Mouse (Mus musculus): Measurements from ENCODE around the gene Olfr986. TPM values are rescaled to one million over a fixed set of nuclear protein-coding genes. Genes with fewer than 3 reads are reported as not detected.
A peak's percentile ranks its signal among the peaks of the same experiment; 100 is the strongest.

Olfr986 gene
- polyA plus RNA-seq, 1 experiment from 2014 or later, result not detected

DNA sequence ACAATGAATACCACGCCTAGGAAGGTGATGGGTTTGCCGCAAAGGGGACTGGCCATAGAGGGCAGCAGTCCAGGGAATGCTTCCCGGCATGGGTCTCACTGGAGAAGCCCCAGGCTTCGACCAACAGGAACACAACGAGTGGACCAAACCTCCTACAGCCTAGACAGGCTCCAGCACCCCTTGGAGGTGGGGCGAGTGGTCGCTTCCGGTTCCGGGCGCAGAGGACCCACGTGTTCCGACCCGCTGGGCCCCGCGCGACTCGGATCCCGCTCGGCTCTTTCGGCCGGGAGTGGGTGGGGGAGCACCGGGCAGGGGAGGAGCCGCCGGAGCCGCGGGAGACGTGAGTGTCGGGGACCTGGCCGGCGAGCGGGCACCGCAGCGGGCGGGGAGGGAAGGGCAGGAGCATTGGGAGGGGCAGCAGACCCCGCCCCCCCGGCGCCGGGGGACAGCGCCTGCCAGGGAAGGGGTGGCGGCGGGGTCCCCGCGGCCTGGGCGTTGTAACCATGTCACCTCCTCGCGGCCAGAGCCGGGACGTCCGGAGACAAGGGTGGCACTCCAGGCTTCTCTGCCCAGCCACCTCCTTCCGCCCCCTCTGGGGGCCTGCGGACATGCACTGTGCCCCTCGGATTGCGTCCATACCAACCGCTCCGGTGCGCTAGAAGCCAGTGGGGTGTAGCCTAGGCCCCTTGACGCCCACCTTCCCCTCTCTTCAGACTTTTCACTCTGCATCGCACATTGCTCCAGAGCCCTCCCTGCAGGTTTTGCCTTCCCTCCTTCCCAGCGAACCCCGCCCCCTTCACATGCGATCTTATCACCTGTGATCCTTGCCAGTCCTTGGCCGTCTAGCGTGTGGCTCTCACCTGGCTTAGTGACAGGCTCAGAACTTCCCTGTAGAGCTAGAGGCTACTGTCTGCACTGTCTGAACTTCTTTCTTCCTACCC, 11.6 kb downstream of the Olfr986 start, which contains the start of gene Zfp202:
TSS of gene Zfp202 (plus strand) at position 219 of the 941 bp plus-strand sequence.
- peak; percentile 96 for ATAC-seq (ENCODE audit: insufficient read depth, low FRiP score)
- WGBS, result under 1% methylated on average over 62 of the region's 63 CpGs

DNA sequence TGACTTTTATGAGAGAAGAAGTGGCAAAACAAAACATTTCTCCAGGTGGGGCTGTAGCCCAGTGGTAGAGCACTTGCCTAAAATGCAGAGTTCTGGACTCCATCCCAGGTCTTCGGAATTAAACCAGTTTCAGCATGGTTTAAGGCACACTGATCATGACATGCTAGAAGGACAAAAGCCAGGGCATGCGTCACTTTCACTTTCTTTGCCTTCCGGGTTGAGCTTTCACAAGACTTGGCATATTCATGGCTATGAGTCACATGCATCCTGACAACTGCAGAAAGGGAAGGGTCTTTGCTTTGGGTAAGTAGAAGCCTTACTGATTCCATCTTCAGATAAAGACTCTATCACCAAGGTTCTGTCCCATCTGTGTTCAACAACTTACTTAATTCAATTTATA, 15.3 kb downstream of the Olfr986 start:
- Histone ChIP-seq H3K9me3 (replicated peaks; ENCODE audit: control insufficient read depth, low read length) (no peaks in the 10 kb centered on the region), H3K4me1 (ENCODE audit: control insufficient read depth, insufficient read depth, low read length) (peaks cover 9% of the 10 kb centered on the region), H3K4me3 (replicated peaks; ENCODE audit: low read length) (no peak overlapping the region), H3K4me2 (ENCODE audit: low read depth, low read length) (no peak overlapping the region), H3K27ac (ENCODE audit: low read length) (no peak overlapping the region), H3K27me3 (ENCODE audit: control insufficient read depth, insufficient read depth, low read length) (no peaks in the 10 kb centered on the region), H3K9ac (ENCODE audit: low read length) (no peak overlapping the region), H3K36me3 (ENCODE audit: control insufficient read depth, insufficient read depth, low read length) (no peaks in the 10 kb centered on the region)
- WGBS, result 88% methylated on average over 3 of the region's 3 CpGs
- no peak for ATAC-seq (ENCODE audit: insufficient read depth, low FRiP score)

More for the DNA sequence above, 11.6 kb downstream of the Olfr986 start, which contains the start of gene Zfp202:
- Histone ChIP-seq H3K36me3 (ENCODE audit: control insufficient read depth, insufficient read depth, low read length) (no peaks in the 10 kb centered on the region), H3K4me2 (ENCODE audit: low read depth, low read length) (peak within 1 kb of the TSS; percentile 87), H3K4me1 (ENCODE audit: control insufficient read depth, insufficient read depth, low read length) (peaks cover 9% of the 10 kb centered on the region), H3K9me3 (replicated peaks; ENCODE audit: control insufficient read depth, low read length) (no peaks in the 10 kb centered on the region), H3K9ac (ENCODE audit: low read length) (peak within 1 kb of the TSS; percentile 92), H3K27me3 (ENCODE audit: control insufficient read depth, insufficient read depth, low read length) (no peaks in the 10 kb centered on the region), H3K4me3 (replicated peaks; ENCODE audit: low read length) (peak within 1 kb of the TSS; percentile 80), H3K27ac (ENCODE audit: low read length) (peak within 1 kb of the TSS; percentile 64)

DNA sequence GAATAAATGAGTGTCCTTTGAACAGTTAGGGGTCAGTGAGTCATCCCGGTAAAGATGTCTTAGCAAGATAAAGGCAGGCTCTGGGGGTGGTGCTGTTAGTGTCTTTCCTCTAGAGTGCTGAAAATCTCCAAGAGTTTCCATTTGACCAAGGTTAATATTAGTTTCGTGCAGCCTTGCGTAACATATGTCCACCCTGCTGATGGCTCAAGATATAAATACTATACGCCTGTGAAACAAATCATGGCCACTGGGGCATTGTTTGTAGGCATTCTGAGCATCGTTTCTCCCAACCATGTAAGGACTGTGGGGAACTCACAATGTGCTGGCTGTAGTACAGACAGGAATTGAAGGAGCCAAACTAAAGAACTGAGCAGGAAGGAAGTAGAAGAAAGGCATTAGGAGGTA, 25.8 kb downstream of the Olfr986 start:
- Histone ChIP-seq H3K4me2 (ENCODE audit: low read depth, low read length) (no peak overlapping the region), H3K9me3 (replicated peaks; ENCODE audit: control insufficient read depth, low read length) (no peaks in the 10 kb centered on the region), H3K9ac (ENCODE audit: low read length) (no peak overlapping the region), H3K27me3 (ENCODE audit: control insufficient read depth, insufficient read depth, low read length) (no peaks in the 10 kb centered on the region), H3K4me3 (replicated peaks; ENCODE audit: low read length) (no peak overlapping the region), H3K4me1 (ENCODE audit: control insufficient read depth, insufficient read depth, low read length) (no peaks in the 10 kb centered on the region), H3K27ac (ENCODE audit: low read length) (no peak overlapping the region), H3K36me3 (ENCODE audit: control insufficient read depth, insufficient read depth, low read length) (peaks cover 17% of the 10 kb centered on the region)
- no peak for ATAC-seq (ENCODE audit: insufficient read depth, low FRiP score)
- 83% methylated on average over 5 of the region's 5 CpGs for WGBS

DNA sequence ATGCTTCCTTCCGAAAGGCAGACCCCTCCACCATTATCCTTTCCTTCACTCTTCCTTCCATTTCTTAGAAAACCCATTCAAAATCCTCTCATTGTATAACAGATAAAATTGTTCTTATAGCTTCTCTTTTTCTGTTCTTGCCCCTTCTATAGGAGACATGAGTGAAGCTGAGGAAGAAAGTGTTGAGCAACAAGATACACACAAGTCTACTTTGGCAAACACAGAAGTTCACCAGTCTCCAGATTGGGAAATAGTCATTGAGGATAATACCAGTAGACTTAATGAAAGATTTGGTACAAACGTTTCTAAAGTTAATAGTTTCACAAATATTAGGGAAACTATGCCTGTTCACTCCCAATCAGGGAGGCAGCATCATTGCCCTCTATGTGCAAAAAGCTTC, 30.0 kb downstream of the Olfr986 start:
- 91% methylated on average over 2 of the region's 2 CpGs for WGBS
- H3K27ac ChIP-seq (ENCODE audit: low read length), result no peak overlapping the region

DNA sequence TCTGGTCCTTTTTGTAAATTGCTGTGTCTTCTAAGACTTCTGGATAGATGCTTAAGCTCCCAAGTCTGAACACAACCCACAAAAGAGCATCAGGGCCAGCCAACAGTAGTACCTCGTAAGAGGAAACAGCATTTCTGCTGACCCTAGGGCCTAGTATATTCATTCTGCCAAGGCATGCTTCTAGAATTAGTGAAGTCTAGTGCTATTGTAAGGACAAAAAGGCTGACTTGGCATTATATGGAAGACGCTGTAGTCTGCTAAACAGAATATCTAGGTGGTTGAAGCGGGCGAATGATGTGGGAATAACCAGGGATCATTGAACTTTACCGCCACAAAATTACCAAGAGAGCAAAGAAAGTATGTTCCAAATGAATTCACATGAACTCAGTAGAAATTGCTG, 33.3 kb downstream of the Olfr986 start:
- Histone ChIP-seq H3K36me3 (ENCODE audit: control insufficient read depth, insufficient read depth, low read length) (peaks cover 16% of the 10 kb centered on the region), H3K27ac (ENCODE audit: low read length) (no peak overlapping the region), H3K9me3 (replicated peaks; ENCODE audit: control insufficient read depth, low read length) (no peaks in the 10 kb centered on the region), H3K27me3 (ENCODE audit: control insufficient read depth, insufficient read depth, low read length) (no peaks in the 10 kb centered on the region), H3K4me2 (ENCODE audit: low read depth, low read length) (no peak overlapping the region), H3K4me1 (ENCODE audit: control insufficient read depth, insufficient read depth, low read length) (no peaks in the 10 kb centered on the region), H3K9ac (ENCODE audit: low read length) (no peak overlapping the region), H3K4me3 (replicated peaks; ENCODE audit: low read length) (no peak overlapping the region)
- no peak for ATAC-seq (ENCODE audit: insufficient read depth, low FRiP score)
- WGBS, result 96% methylated on average over 5 of the region's 5 CpGs

More for the DNA sequence above, 30.0 kb downstream of the Olfr986 start:
- Histone ChIP-seq H3K4me3 (replicated peaks; ENCODE audit: low read length) (no peak overlapping the region), H3K36me3 (ENCODE audit: control insufficient read depth, insufficient read depth, low read length) (peaks cover 21% of the 10 kb centered on the region), H3K9me3 (replicated peaks; ENCODE audit: control insufficient read depth, low read length) (no peaks in the 10 kb centered on the region), H3K4me2 (ENCODE audit: low read depth, low read length) (no peak overlapping the region), H3K4me1 (ENCODE audit: control insufficient read depth, insufficient read depth, low read length) (no peaks in the 10 kb centered on the region), H3K27me3 (ENCODE audit: control insufficient read depth, insufficient read depth, low read length) (no peaks in the 10 kb centered on the region), H3K9ac (ENCODE audit: low read length) (no peak overlapping the region)
- no peak for ATAC-seq (ENCODE audit: insufficient read depth, low FRiP score)

DNA sequence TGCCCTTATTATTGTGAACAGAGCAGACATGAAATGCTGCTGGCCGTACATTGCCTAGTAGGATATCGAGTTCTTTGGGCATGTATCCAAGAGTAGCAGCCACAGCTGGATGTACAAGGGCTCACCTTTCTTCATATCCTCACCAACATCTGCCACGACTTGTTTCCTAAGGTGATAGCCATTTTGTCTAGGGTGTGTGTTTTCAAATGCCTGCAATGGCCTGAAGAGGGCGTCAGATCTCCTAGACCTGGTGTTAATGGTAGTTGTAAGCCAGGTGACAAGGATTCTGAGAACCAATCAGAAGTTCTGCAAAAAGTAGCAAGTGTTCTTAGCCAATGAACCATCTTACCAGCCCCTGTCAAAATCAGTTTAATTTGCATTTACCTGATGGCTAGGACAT, 35.9 kb downstream of the Olfr986 start:
- Histone ChIP-seq H3K36me3 (ENCODE audit: control insufficient read depth, insufficient read depth, low read length) (peaks cover 3% of the 10 kb centered on the region; the same call in 1 of the 2 replicates), H3K27me3 (ENCODE audit: control insufficient read depth, insufficient read depth, low read length) (no peaks in the 10 kb centered on the region), H3K4me3 (replicated peaks; ENCODE audit: low read length) (no peak overlapping the region), H3K4me2 (ENCODE audit: low read depth, low read length) (no peak overlapping the region), H3K4me1 (ENCODE audit: control insufficient read depth, insufficient read depth, low read length) (no peaks in the 10 kb centered on the region), H3K9me3 (replicated peaks; ENCODE audit: control insufficient read depth, low read length) (no peaks in the 10 kb centered on the region), H3K9ac (ENCODE audit: low read length) (no peak overlapping the region), H3K27ac (ENCODE audit: low read length) (no peak overlapping the region)
- WGBS, result 76% methylated on average over 4 of the region's 4 CpGs
- ATAC-seq (ENCODE audit: insufficient read depth, low FRiP score), result no peak

DNA sequence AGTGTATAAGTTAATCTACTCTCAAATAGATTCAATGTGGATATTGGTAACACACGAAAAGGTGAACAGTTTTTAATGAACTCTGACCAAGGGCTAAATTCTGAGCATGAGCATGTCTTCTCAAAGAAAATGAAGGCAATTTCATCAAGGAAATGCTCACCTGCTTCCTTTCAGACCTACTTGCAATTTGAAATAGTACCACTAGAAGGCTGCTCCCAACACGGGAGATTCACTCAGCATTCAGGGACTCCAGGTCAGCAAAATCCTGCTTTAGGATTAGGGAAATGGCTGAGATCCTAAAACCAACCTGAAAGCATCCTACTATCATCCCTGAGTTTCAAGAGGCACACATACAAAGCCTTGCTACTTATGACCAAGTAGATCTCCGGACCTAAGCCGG, 43.6 kb downstream of the Olfr986 start:
- Histone ChIP-seq H3K4me2 (ENCODE audit: low read depth, low read length) (no peak overlapping the region), H3K9me3 (replicated peaks; ENCODE audit: control insufficient read depth, low read length) (no peaks in the 10 kb centered on the region), H3K4me3 (replicated peaks; ENCODE audit: low read length) (no peak overlapping the region), H3K4me1 (ENCODE audit: control insufficient read depth, insufficient read depth, low read length) (no peaks in the 10 kb centered on the region), H3K36me3 (ENCODE audit: control insufficient read depth, insufficient read depth, low read length) (no peaks in the 10 kb centered on the region), H3K27ac (ENCODE audit: low read length) (no peak overlapping the region), H3K27me3 (ENCODE audit: control insufficient read depth, insufficient read depth, low read length) (no peaks in the 10 kb centered on the region), H3K9ac (ENCODE audit: low read length) (no peak overlapping the region)
- WGBS, result 64% methylated on average over 4 of the region's 4 CpGs
- no peak for ATAC-seq (ENCODE audit: insufficient read depth, low FRiP score)

DNA sequence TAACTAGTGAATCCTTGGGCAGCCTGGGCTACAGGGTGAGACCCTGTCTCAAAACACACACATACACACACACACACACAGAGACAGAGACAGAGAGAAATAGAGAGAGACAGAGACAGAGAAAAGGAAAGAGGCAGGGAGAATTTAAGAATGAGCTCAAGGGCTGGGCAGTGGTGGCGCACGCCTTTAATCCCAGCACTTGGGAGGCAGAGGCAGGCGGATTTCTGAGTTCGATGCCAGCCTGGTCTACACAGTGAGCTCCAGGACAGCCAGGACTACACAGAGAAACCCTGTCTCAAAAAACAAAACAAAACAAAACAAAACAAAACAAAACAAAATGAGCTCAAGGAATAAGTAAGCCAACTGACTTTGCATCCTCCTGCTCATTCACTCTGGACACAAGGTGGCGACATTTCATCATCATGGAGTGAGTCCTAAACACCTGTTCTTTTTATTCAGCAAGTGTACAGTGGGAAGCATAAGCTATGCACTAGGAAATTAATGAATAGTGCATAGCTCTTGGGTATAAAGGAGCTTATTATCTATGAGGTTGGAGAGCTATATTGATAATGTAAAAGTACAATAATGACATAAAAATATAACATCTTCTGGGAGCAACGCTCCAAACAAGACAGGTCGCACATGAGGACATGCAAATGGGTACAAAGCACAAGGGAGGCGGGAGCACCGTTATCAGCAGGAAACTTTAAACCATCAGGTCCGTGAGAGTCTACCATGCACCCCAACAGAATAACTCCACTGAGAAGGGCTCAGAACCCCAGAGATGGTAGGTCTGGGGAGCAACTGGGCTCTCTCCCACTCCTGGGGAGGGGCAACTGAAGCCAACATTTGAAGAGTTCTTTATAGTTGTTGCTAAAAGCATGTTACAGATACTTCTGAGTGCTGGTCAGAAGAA, 47.4 kb downstream of the Olfr986 start:
- Histone ChIP-seq H3K4me3 (replicated peaks; ENCODE audit: low read length) (no peak overlapping the region), H3K27me3 (ENCODE audit: control insufficient read depth, insufficient read depth, low read length) (no peaks in the 10 kb centered on the region), H3K9ac (ENCODE audit: low read length) (no peak overlapping the region), H3K9me3 (replicated peaks; ENCODE audit: control insufficient read depth, low read length) (no peaks in the 10 kb centered on the region), H3K4me1 (ENCODE audit: control insufficient read depth, insufficient read depth, low read length) (no peaks in the 10 kb centered on the region), H3K27ac (ENCODE audit: low read length) (no peak overlapping the region), H3K4me2 (ENCODE audit: low read depth, low read length) (no peak overlapping the region), H3K36me3 (ENCODE audit: control insufficient read depth, insufficient read depth, low read length) (no peaks in the 10 kb centered on the region)
- 67% methylated on average over 10 of the region's 10 CpGs for WGBS
- no peak for ATAC-seq (ENCODE audit: insufficient read depth, low FRiP score)

Measured in stomach, embryonic 16.5 days (tissue).